Mouse (Mus musculus): ENCODE measurements around the gene Arvcf. TPM values are rescaled to one million over a fixed set of nuclear protein-coding genes. Genes with fewer than 3 reads are reported as not detected.

The Arvcf gene
- polyA plus RNA-seq, 1 experiment from 2014 or later, result 85.2 TPM

DNA sequence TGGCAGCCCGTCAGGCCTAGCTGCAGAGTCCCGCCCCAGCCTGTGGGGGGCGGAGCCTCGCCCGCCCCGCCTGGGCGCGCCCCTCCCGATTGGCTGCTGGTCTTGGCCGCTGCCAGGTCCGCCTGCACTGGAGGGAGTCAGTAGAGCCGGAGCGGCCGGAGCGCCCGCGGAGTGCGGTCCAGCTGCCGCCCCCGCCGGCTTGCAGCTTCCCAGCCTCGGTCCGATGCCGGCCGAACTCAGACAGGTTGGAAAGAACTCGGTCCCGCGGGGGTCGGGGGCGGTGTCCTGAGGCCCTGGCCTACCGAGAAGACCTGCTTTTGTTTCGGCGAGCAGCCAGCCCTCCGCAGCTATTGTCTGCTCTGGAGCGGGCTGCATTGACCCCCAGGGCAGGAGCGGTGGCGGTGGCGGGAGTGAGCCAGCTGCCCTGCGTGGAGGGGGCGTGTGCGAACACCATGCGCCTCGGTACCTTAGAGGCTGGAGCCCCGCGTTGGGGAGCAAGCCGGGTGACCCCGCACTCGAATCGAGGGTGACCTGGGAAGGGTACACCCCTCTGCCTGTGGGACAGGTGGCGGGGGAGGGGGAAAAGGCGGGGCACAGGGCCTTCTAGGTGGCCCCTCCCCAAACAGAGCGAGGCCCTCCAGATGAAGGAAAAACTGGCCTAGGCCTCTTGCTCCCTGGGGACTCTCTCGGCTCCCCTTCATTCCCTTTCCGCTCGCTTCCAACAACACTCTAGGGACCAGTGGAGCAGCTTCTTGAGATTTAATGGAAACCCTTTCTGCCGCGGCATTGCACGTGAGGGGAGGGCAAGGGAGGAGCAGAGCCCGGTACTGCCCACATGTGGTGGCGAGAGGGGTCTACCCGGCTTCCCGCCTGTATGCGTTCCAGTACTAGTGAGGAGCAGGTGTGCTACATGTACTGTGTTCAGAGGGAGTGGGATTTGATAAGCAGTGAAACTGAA lies 44.8 kb downstream of the Arvcf start:
- H3K9me3 ChIP-seq, result no peaks in the 10 kb centered on the region
- peak overlapping the region; percentile 56 for H3K4me3 ChIP-seq
- peak overlapping the region; percentile 79 for H3K9ac ChIP-seq
- H3K27me3 ChIP-seq, result no peaks in the 10 kb centered on the region
- WGBS, result under 1% methylated on average over 63 of the region's 63 CpGs
- peak overlapping the region; percentile 75 for H3K4me2 ChIP-seq
- H3K36me3 ChIP-seq, result peaks cover 13% of the 10 kb centered on the region
- H3K4me1 ChIP-seq (replicated peaks), result peaks cover 91% of the 10 kb centered on the region
- peak; percentile 82 for ATAC-seq (ENCODE audit: low read depth)
- peak overlapping the region; percentile 89 for H3K27ac ChIP-seq (replicated peaks)

DNA sequence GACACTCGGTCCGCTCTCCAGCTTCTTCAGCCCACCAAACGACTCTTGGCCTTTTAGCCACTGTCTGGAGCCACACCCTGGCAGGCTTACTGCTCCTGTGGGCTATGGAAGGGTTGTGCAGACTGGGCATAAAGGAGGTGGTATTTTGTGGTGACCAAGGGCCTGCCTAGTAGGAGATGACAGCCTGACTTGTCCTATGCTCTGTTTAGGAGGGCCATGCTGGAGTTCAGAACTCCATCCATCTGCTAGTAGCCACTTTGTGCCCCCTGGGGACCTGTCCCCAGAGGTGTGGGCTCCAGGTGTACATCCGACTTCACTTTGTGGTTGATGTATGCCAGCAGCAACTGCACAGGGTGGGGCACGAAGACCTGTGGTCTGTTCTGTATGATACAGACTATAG lies 45.6 kb downstream of the Arvcf start:
- peaks cover 21% of the 10 kb centered on the region for H3K36me3 ChIP-seq
- 52% methylated on average over 5 of the region's 5 CpGs for WGBS
- 0 out of 2 replicates have a peak, but pooled peaks have one; percentile 0 for ATAC-seq (ENCODE audit: low read depth)

GRCm38 (mm10) chr16:18394056-18394455 lies 46.1 kb downstream of the Arvcf start:
- 64% methylated on average over 3 of the region's 3 CpGs for WGBS
- Histone ChIP-seq H3K4me3 (peak overlapping the region; percentile 56), H3K36me3 (peaks cover 26% of the 10 kb centered on the region), H3K9me3 (no peaks in the 10 kb centered on the region), H3K4me2 (peak overlapping the region; percentile 75), H3K4me1 (replicated peaks) (peaks cover 87% of the 10 kb centered on the region), H3K27me3 (no peaks in the 10 kb centered on the region), H3K9ac (peak overlapping the region; percentile 79), H3K27ac (replicated peaks) (peak overlapping the region; percentile 89)
- no peak for ATAC-seq (ENCODE audit: low read depth)

More for the DNA sequence above, 45.6 kb downstream of the Arvcf start:
- peaks cover 87% of the 10 kb centered on the region for H3K4me1 ChIP-seq (replicated peaks)
- H3K9ac ChIP-seq, result peak overlapping the region; percentile 79
- no peaks in the 10 kb centered on the region for H3K27me3 ChIP-seq
- H3K4me3 ChIP-seq, result peak overlapping the region; percentile 56
- no peaks in the 10 kb centered on the region for H3K9me3 ChIP-seq
- peak overlapping the region; percentile 89 for H3K27ac ChIP-seq (replicated peaks)
- peak overlapping the region; percentile 75 for H3K4me2 ChIP-seq

- Histone ChIP-seq H3K4me1 (replicated peaks) (peaks cover 87% of the 10 kb centered on the region), H3K36me3 (peaks cover 35% of the 10 kb centered on the region), H3K27ac (replicated peaks) (peak overlapping the region; percentile 89), H3K4me3 (peak overlapping the region; percentile 13), H3K27me3 (no peaks in the 10 kb centered on the region), H3K9me3 (no peaks in the 10 kb centered on the region), H3K9ac (peak overlapping the region; percentile 63), H3K4me2 (peak overlapping the region; percentile 75)
- WGBS, result 10% methylated on average over 11 of the region's 11 CpGs
- peak; percentile 1; the same call in 1 of the 2 replicates for ATAC-seq (ENCODE audit: low read depth)
Observed at GRCm38 (mm10) chr16:18394777-18395619, 47.0 kb downstream of the Arvcf start.

DNA sequence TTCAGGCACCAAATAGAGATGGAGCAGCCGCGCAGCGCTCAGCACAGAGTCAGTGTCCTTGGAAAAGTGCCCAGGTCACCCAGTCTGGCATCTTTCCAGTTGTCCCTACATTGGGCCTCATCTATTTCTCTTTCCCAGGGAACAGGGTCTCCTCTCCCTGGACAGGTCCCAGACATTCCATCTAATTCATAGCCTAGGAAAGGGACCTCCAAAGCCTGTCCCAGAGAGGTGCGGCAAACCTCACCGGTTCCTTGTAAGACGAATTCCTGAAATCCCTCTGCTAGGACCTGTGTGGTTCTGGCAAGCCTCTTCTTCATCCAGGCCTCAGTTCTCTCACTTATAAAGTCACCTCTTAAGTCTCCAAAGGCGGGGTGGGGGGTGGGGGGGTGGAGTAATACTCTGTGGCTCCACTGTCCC lies 47.6 kb downstream of the Arvcf start:
- Histone ChIP-seq H3K4me2 (peak overlapping the region; percentile 75), H3K9me3 (no peaks in the 10 kb centered on the region), H3K27me3 (no peaks in the 10 kb centered on the region), H3K36me3 (peaks cover 42% of the 10 kb centered on the region), H3K27ac (replicated peaks) (peak overlapping the region; percentile 79), H3K4me1 (replicated peaks) (peaks cover 87% of the 10 kb centered on the region), H3K9ac (peak overlapping the region; percentile 63; the same call in 1 of the 2 replicates), H3K4me3 (no peak overlapping the region)
- 17% methylated on average over 6 of the region's 7 CpGs for whole genome bisulfite sequencing
- 0 out of 2 replicates have a peak, but pooled peaks have one; percentile 8 for ATAC-seq (ENCODE audit: low read depth)

DNA sequence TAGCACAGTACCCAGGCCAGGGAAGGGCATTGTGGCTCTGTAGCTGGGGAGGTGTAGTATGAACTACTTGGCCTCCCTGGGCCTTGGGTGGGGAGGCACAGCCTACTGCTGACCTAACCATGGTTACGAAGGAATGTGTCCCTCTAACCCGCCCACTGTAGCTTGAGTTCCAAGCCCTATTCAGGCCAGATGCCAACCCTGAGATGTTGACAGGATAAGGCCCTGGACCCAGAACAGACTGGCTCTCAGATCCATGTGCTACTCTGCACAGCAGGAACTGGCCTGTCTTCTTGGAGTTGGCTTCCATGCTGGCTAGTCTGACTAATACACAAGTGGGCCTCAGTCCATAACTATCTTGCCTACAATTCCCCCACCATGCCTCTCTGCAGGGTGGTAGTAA lies 48.2 kb downstream of the Arvcf start:
- Histone ChIP-seq H3K9me3 (no peaks in the 10 kb centered on the region), H3K27ac (replicated peaks) (peak overlapping the region; percentile 79), H3K4me1 (replicated peaks) (peaks cover 87% of the 10 kb centered on the region), H3K4me2 (peak overlapping the region; percentile 75), H3K9ac (peak overlapping the region; percentile 63), H3K4me3 (no peak overlapping the region), H3K36me3 (peaks cover 47% of the 10 kb centered on the region), H3K27me3 (no peaks in the 10 kb centered on the region)
- no peak for ATAC-seq (ENCODE audit: low read depth)
- WGBS, result 58% methylated on average over 2 of the region's 2 CpGs

- Histone ChIP-seq H3K36me3 (peaks cover 55% of the 10 kb centered on the region), H3K4me1 (replicated peaks) (peaks cover 91% of the 10 kb centered on the region), H3K4me3 (no peak overlapping the region), H3K9me3 (no peaks in the 10 kb centered on the region), H3K27ac (replicated peaks) (peak overlapping the region; percentile 79), H3K9ac (no peak overlapping the region), H3K4me2 (no peak overlapping the region), H3K27me3 (no peaks in the 10 kb centered on the region)
- WGBS, result 96% methylated on average over 27 of the region's 27 CpGs
- ATAC-seq (ENCODE audit: low read depth), result no peak
Observed at GRCm38 (mm10) chr16:18396791-18397621, 49.0 kb downstream of the Arvcf start.

DNA sequence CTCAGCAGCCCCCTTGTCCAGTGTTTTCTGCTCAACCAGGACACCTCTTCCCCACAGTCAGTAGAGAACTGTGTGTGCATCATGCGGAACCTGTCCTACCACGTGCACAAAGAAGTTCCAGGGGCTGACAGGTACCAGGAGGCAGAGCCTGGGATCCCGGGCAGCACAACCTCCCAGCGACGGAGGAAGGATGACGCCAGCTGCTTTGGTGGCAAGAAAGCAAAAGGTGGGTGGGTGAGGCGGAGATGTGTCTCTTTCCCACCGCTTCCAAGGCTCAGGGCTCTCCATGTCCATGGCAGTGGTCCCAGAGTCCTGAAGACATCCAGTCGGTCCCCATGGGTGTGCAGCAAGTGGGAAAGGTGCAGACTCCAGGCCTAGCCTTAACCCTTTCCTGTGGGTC lies 52.0 kb downstream of the Arvcf start:
- H3K36me3 ChIP-seq, result peaks cover 86% of the 10 kb centered on the region
- peak overlapping the region; percentile 14; the same call in 1 of the 2 replicates for H3K4me2 ChIP-seq
- WGBS, result 60% methylated on average over 9 of the region's 9 CpGs
- H3K9ac ChIP-seq, result no peak overlapping the region; the same call in 1 of the 2 replicates
- no peaks in the 10 kb centered on the region for H3K27me3 ChIP-seq
- ATAC-seq (ENCODE audit: low read depth), result no peak
- H3K4me1 ChIP-seq (replicated peaks), result peaks cover 64% of the 10 kb centered on the region
- no peak overlapping the region for H3K4me3 ChIP-seq
- no peaks in the 10 kb centered on the region for H3K9me3 ChIP-seq
- peak overlapping the region; percentile 81 for H3K27ac ChIP-seq (replicated peaks)

GRCm38 (mm10) chr16:18400472-18401216 lies 52.7 kb downstream of the Arvcf start:
- peak overlapping the region; percentile 81 for H3K27ac ChIP-seq (replicated peaks)
- peaks cover 92% of the 10 kb centered on the region for H3K36me3 ChIP-seq
- H3K27me3 ChIP-seq, result no peaks in the 10 kb centered on the region
- no peaks in the 10 kb centered on the region for H3K9me3 ChIP-seq
- H3K9ac ChIP-seq, result peak overlapping the region; percentile 38
- 27% methylated on average over 7 of the region's 7 CpGs for WGBS
- H3K4me2 ChIP-seq, result peak overlapping the region; percentile 14; the same call in 1 of the 2 replicates
- ATAC-seq (ENCODE audit: low read depth), result peak; percentile 84
- H3K4me1 ChIP-seq (replicated peaks), result peaks cover 57% of the 10 kb centered on the region
- no peak overlapping the region for H3K4me3 ChIP-seq

- Histone ChIP-seq H3K4me2 (no peak overlapping the region), H3K9ac (no peak overlapping the region), H3K4me1 (replicated peaks) (peaks cover 50% of the 10 kb centered on the region), H3K4me3 (no peak overlapping the region), H3K27me3 (no peaks in the 10 kb centered on the region), H3K9me3 (no peaks in the 10 kb centered on the region), H3K27ac (replicated peaks) (no peak overlapping the region), H3K36me3 (peaks cover 94% of the 10 kb centered on the region)
- 93% methylated on average over 12 of the region's 12 CpGs for WGBS
- ATAC-seq (ENCODE audit: low read depth), result no peak
Observed at GRCm38 (mm10) chr16:18403285-18403684, 55.3 kb downstream of the Arvcf start.
